Mouse (Mus musculus) stomach, embryonic 16.5 days (tissue): ENCODE measurements around the gene Polm. TPM values are rescaled to one million over a fixed set of nuclear protein-coding genes. Genes with fewer than 3 reads are reported as not detected.

Experiments used
- ATAC-seq: fragments of 200-750 bp; cut with Nextera tagmentation; 2 replicates; pipeline ENCODE4 v1.8.0; 2017; ENCODE audit warnings: moderate number of reproducible peaks, moderate TSS enrichment; ENCODE audit not compliant: insufficient read depth, low FRiP score
- H3K27ac ChIP-seq: fragments of 300-500 bp; sonication (generic); 2 replicates; pipeline ENCODE4 v1.5.1; 2014; ENCODE audit warnings: low read length
- H3K27me3 ChIP-seq: fragments of 300-500 bp; sonication (generic); 2 replicates; pipeline ENCODE4 v1.6.1; 2014; ENCODE audit warnings: low read length, control low read depth, mixed read lengths; ENCODE audit not compliant: control insufficient read depth, insufficient read depth
- H3K36me3 ChIP-seq: fragments of 300-500 bp; sonication (generic); 2 replicates; pipeline ENCODE4 v1.6.1; 2014; ENCODE audit warnings: low read length; ENCODE audit not compliant: control insufficient read depth, insufficient read depth
- H3K4me1 ChIP-seq: fragments of 300-500 bp; sonication (generic); 2 replicates; pipeline ENCODE4 v1.6.1; 2014; ENCODE audit warnings: low read length, control low read depth, mixed read lengths; ENCODE audit not compliant: control insufficient read depth, insufficient read depth
- H3K4me2 ChIP-seq: fragments of 300-500 bp; sonication (generic); 2 replicates; pipeline ENCODE4 v1.6.1; 2014; ENCODE audit warnings: low read depth, low read length, mixed read lengths
- H3K4me3 ChIP-seq: fragments of 300-500 bp; sonication (generic); replicated peaks from 2 replicates; pipeline ENCODE4 v1.5.1; 2014; ENCODE audit warnings: mild to moderate bottlenecking, low read length
- H3K9ac ChIP-seq: fragments of 300-500 bp; sonication (generic); 2 replicates; pipeline ENCODE4 v1.6.1; 2014; ENCODE audit warnings: low read length
- H3K9me3 ChIP-seq: fragments of 300-500 bp; sonication (generic); replicated peaks from 2 replicates; pipeline ENCODE4 v1.6.1; 2016; ENCODE audit warnings: low read length, control low read depth; ENCODE audit not compliant: control insufficient read depth
- WGBS: fragments of 180-500 bp; shearing (Covaris S2); extraction: QIAGEN DNeasy Blood & Tissue Kit; methylation state at CpG from one replicate; pipeline ENCODE4 v1.1.7; 2014; 5-methylcytosine and 5-hydroxymethylcytosine counted together
- polyA plus RNA-seq: library from polyadenylated mRNA; unstranded; fragments of >200 nt; fragmentation: Nextera tagmentation; extraction: Ambion mirVana; gene quantifications from 2 replicates; pipeline ENCODE4 v1.2.1, GENCODE M21; 2015

Gene Polm
- polyA plus RNA-seq, 1 experiment from 2014 or later: 10.1 TPM

DNA sequence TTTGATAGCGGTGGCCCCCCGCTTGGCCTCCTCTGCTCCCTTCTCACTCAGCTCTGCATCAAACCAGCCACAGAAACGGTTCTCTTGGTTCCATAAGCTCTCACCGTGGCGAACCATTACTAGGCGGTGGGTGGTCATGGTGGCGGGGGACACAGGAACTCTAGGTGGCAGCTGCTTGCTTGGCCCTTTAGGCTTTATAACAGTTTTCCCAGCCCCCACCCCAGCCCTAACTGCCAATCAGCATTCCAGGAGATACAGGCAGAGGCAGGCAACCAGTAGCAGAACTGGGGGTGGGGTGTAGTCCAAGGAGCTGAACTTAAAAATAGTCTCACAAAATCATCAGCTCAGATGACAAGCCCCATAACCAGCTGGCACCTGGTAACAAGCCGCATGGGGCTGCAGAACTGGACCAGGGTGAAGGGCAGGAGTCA is 34.2 kb downstream of the Polm start, which contains the start of gene Pgam2:
TSS of gene Pgam2 (minus strand) at position 183 of the 431 bp plus-strand sequence.
- WGBS: 40% methylated on average over 8 of the region's 8 CpGs
- Histone ChIP-seq H3K4me1 (no peaks in the 10 kb centered on the region), H3K9me3 (no peaks in the 10 kb centered on the region), H3K4me2 (no peak within 1 kb of the TSS), H3K27me3 (no peaks in the 10 kb centered on the region), H3K9ac (peak within 1 kb of the TSS; percentile 7; the same call in 1 of the 2 replicates), H3K4me3 (no peak within 1 kb of the TSS), H3K27ac (no peak within 1 kb of the TSS), H3K36me3 (0 out of 2 replicates have a peak, but pooled peaks cover 3% of the 10 kb centered on the region)
- no peak for ATAC-seq

GRCm38 (mm10) chr11:5802457-5803217 is 35.2 kb downstream of the Polm start:
- ATAC-seq: peak; percentile 2; the same call in 1 of the 2 replicates
- no peak overlapping the region for H3K9ac ChIP-seq
- H3K9me3 ChIP-seq: no peaks in the 10 kb centered on the region
- no peaks in the 10 kb centered on the region for H3K4me1 ChIP-seq
- H3K4me2 ChIP-seq: no peak overlapping the region
- no peaks in the 10 kb centered on the region for H3K27me3 ChIP-seq
- WGBS: 70% methylated on average over 8 of the region's 8 CpGs
- no peak overlapping the region for H3K4me3 ChIP-seq
- no peak overlapping the region for H3K27ac ChIP-seq
- 0 out of 2 replicates have a peak, but pooled peaks cover 3% of the 10 kb centered on the region for H3K36me3 ChIP-seq

- no peaks in the 10 kb centered on the region for H3K27me3 ChIP-seq
- no peaks in the 10 kb centered on the region for H3K4me1 ChIP-seq
- 60% methylated on average over 12 of the region's 12 CpGs for WGBS
- peak; percentile 22; the same call in 1 of the 2 replicates for ATAC-seq
- no peak overlapping the region for H3K4me2 ChIP-seq
- H3K27ac ChIP-seq: no peak overlapping the region
- peaks cover 6% of the 10 kb centered on the region; the same call in 1 of the 2 replicates for H3K36me3 ChIP-seq
- no peaks in the 10 kb centered on the region for H3K9me3 ChIP-seq
- no peak overlapping the region for H3K9ac ChIP-seq
- no peak overlapping the region for H3K4me3 ChIP-seq
Measured at GRCm38 (mm10) chr11:5802005-5802404, 35.8 kb downstream of the Polm start.

GRCm38 (mm10) chr11:5801511-5801910 is 36.3 kb downstream of the Polm start:
- 92% methylated on average over 16 of the region's 16 CpGs for WGBS
- H3K36me3 ChIP-seq: peaks cover 11% of the 10 kb centered on the region; the same call in 1 of the 2 replicates
- no peak for ATAC-seq

GRCm38 (mm10) chr11:5799621-5800490 is 38.0 kb downstream of the Polm start:
- H3K27me3 ChIP-seq: no peaks in the 10 kb centered on the region
- no peaks in the 10 kb centered on the region for H3K9me3 ChIP-seq
- no peaks in the 10 kb centered on the region for H3K4me1 ChIP-seq
- H3K27ac ChIP-seq: no peak overlapping the region
- WGBS: 73% methylated on average over 17 of the region's 17 CpGs
- H3K4me3 ChIP-seq: no peak overlapping the region
- no peak overlapping the region for H3K4me2 ChIP-seq
- H3K9ac ChIP-seq: no peak overlapping the region
- peaks cover 24% of the 10 kb centered on the region; the same call in 1 of the 2 replicates for H3K36me3 ChIP-seq
- ATAC-seq: no peak

More at GRCm38 (mm10) chr11:5801511-5801910, 36.3 kb downstream of the Polm start:
- Histone ChIP-seq H3K4me1 (no peaks in the 10 kb centered on the region), H3K9me3 (no peaks in the 10 kb centered on the region), H3K4me3 (no peak overlapping the region), H3K9ac (no peak overlapping the region), H3K27ac (no peak overlapping the region), H3K4me2 (no peak overlapping the region), H3K27me3 (no peaks in the 10 kb centered on the region)

DNA sequence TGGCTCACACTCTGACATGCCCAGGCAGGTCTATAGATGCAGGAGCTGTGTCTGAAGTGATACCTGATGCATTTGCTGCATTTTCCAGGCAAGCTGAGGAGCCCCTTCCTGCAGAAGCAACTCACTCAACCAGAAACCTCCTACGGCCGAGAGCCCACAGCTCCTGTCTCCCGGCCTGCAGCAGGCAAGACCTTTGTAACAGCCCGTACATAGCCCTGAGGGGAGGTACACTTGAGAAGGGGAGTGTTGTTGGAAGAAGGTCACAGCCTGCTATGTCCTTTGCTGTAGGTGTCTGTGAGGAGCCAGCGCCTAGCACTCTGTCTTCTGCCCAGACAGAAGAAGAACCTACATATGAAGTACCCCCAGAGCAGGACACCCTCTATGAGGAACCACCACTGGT is 39.9 kb downstream of the Polm start:
- H3K36me3 ChIP-seq: peaks cover 31% of the 10 kb centered on the region; the same call in 1 of the 2 replicates
- H3K9me3 ChIP-seq: no peaks in the 10 kb centered on the region
- 90% methylated on average over 5 of the region's 5 CpGs for WGBS
- H3K4me1 ChIP-seq: no peaks in the 10 kb centered on the region
- H3K27ac ChIP-seq: no peak overlapping the region
- H3K4me3 ChIP-seq: no peak overlapping the region
- H3K9ac ChIP-seq: no peak overlapping the region
- no peaks in the 10 kb centered on the region for H3K27me3 ChIP-seq
- no peak overlapping the region for H3K4me2 ChIP-seq
- no peak for ATAC-seq

- H3K4me3 ChIP-seq: no peak overlapping the region
- no peaks in the 10 kb centered on the region for H3K27me3 ChIP-seq
- no peaks in the 10 kb centered on the region for H3K9me3 ChIP-seq
- no peak for ATAC-seq
- H3K4me2 ChIP-seq: no peak overlapping the region
- no peak overlapping the region for H3K9ac ChIP-seq
- no peaks in the 10 kb centered on the region for H3K4me1 ChIP-seq
- H3K36me3 ChIP-seq: peaks cover 31% of the 10 kb centered on the region; the same call in 1 of the 2 replicates
- H3K27ac ChIP-seq: no peak overlapping the region
- 75% methylated on average over 11 of the region's 11 CpGs for WGBS
Measured at GRCm38 (mm10) chr11:5797371-5797770, 40.4 kb downstream of the Polm start.

- 81% methylated on average over 15 of the region's 15 CpGs for WGBS
- peaks cover 31% of the 10 kb centered on the region; the same call in 1 of the 2 replicates for H3K36me3 ChIP-seq
Measured at GRCm38 (mm10) chr11:5796939-5797338, 40.9 kb downstream of the Polm start.

More at GRCm38 (mm10) chr11:5796939-5797338, 40.9 kb downstream of the Polm start:
- Histone ChIP-seq H3K9ac (no peak overlapping the region), H3K27me3 (no peaks in the 10 kb centered on the region), H3K4me1 (no peaks in the 10 kb centered on the region), H3K4me3 (no peak overlapping the region), H3K27ac (no peak overlapping the region), H3K4me2 (no peak overlapping the region), H3K9me3 (no peaks in the 10 kb centered on the region)
- ATAC-seq: no peak
